Mouse (Mus musculus) gastrocnemius, adult 18-20 months (tissue): ENCODE measurements around the gene Rbm4. TPM values are rescaled to one million over a fixed set of nuclear protein-coding genes. Genes with fewer than 3 reads are reported as not detected.
A peak's percentile ranks its signal among the peaks of the same experiment; 100 is the strongest.
"Not testable (repeated sequence)": the region's sequence is repeated elsewhere in the genome, so short reads cannot be mapped to it uniquely, and the experiment has no call there.

Source experiments
- DNase-seq: peaks from one replicate; pipeline ENCODE4 v3.0.0; 2021; ENCODE audit warnings: low spot score
- total RNA-seq, 2 experiments: library from RNA; stranded (reverse); gene quantifications; 2 replicates each; pipeline ENCODE4 v1.2.3; 2021

Gene Rbm4
- total RNA-seq, 2 experiments from 2014 or later: 31.4 to 34.8 TPM

- DNase-seq: no peak
Measured at GRCm38 (mm10) chr19:4799083-4799482, 5.4 kb upstream of the Rbm4 start.

- DNase-seq: no peak
Measured at GRCm38 (mm10) chr19:4797846-4798245, 4.1 kb upstream of the Rbm4 start.

GRCm38 (mm10) chr19:4795929-4796328 is 2.2 kb upstream of the Rbm4 start:
- DNase-seq: no peak

- DNase-seq: no peak
Measured at GRCm38 (mm10) chr19:4793281-4793830, 345 bp downstream of the Rbm4 start.

GRCm38 (mm10) chr19:4786313-4786712 is 7.4 kb downstream of the Rbm4 start:
- DNase-seq: no peak

GRCm38 (mm10) chr19:4785206-4785605 is 8.5 kb downstream of the Rbm4 start:
- DNase-seq: no peak

GRCm38 (mm10) chr19:4782891-4783290 is 10.8 kb downstream of the Rbm4 start:
- DNase-seq: no peak

GRCm38 (mm10) chr19:4772785-4773184 is 20.9 kb downstream of the Rbm4 start:
- no peak for DNase-seq

- no peak for DNase-seq
Measured at GRCm38 (mm10) chr19:4767507-4768148, 26.1 kb downstream of the Rbm4 start.

GRCm38 (mm10) chr19:4762876-4763275 is 30.8 kb downstream of the Rbm4 start:
- no peak for DNase-seq

GRCm38 (mm10) chr19:4760544-4760943 is 33.2 kb downstream of the Rbm4 start:
- not testable (repeated sequence) for DNase-seq

GRCm38 (mm10) chr19:4756921-4757320 is 36.8 kb downstream of the Rbm4 start:
- DNase-seq: no peak

- peak; percentile 95 for DNase-seq
Measured at GRCm38 (mm10) chr19:4756193-4756911, 37.3 kb downstream of the Rbm4 start, which contains the start of gene Rbm4b. Gene Rbm4b, plus strand, starts transcription at chr19:4756497.

GRCm38 (mm10) chr19:4755565-4756192 is 38.0 kb downstream of the Rbm4 start:
- peak; percentile 92 for DNase-seq

GRCm38 (mm10) chr19:4749975-4750374 is 43.7 kb downstream of the Rbm4 start:
- DNase-seq: no peak

GRCm38 (mm10) chr19:4748493-4748892 is 45.2 kb downstream of the Rbm4 start:
- DNase-seq: no peak

- no peak for DNase-seq
Measured at GRCm38 (mm10) chr19:4747631-4748312, 45.9 kb downstream of the Rbm4 start.

GRCm38 (mm10) chr19:4746611-4747010 is 47.1 kb downstream of the Rbm4 start:
- peak; percentile 47 for DNase-seq

GRCm38 (mm10) chr19:4745681-4746080 is 48.0 kb downstream of the Rbm4 start:
- DNase-seq: no peak

GRCm38 (mm10) chr19:4745057-4745456 is 48.6 kb downstream of the Rbm4 start:
- DNase-seq: no peak

- DNase-seq: no peak
Measured at GRCm38 (mm10) chr19:4744026-4744425, 49.7 kb downstream of the Rbm4 start.

- DNase-seq: peak; percentile 16
Measured at GRCm38 (mm10) chr19:4743524-4743923, 50.2 kb downstream of the Rbm4 start.
